Mouse (Mus musculus) forebrain, postnatal 0 days (tissue): Measurements from ENCODE around the gene Bclaf1. TPM values are rescaled to one million over a fixed set of nuclear protein-coding genes. Genes with fewer than 3 reads are reported as not detected.

Source experiments
- ATAC-seq: fragments of 200-750 bp; cut with Nextera tagmentation; 2 replicates; pipeline ENCODE4 v1.8.0; 2017; ENCODE audit warnings: mild to moderate bottlenecking, moderate library complexity
- DNase-seq: peaks from one replicate; pipeline ENCODE4 v3.0.0-alpha.2; 2015
- H3K27ac ChIP-seq: fragments of 300-500 bp; sonication (generic); 2 replicates; pipeline ENCODE4 v1.5.1; 2014; ENCODE audit warnings: low read depth, mild to moderate bottlenecking, antibody characterized with exemption, low read length, moderate library complexity, mixed read lengths
- H3K27me3 ChIP-seq: fragments of 300-500 bp; sonication (generic); 2 replicates; pipeline ENCODE4 v1.6.1; 2014; ENCODE audit warnings: mild to moderate bottlenecking, low read length, mixed read lengths; ENCODE audit not compliant: insufficient read depth
- H3K36me3 ChIP-seq: fragments of 300-500 bp; sonication (generic); 2 replicates; pipeline ENCODE4 v1.6.1; 2014; ENCODE audit warnings: mild to moderate bottlenecking, moderate library complexity; ENCODE audit not compliant: insufficient read depth
- H3K4me1 ChIP-seq: fragments of 300-500 bp; sonication (generic); 2 replicates; pipeline ENCODE4 v1.6.1; 2014; ENCODE audit warnings: antibody characterized with exemption; ENCODE audit not compliant: insufficient read depth
- H3K4me2 ChIP-seq: fragments of 300-500 bp; sonication (generic); 2 replicates; pipeline ENCODE4 v1.6.1; 2014; ENCODE audit warnings: low read depth, mild to moderate bottlenecking, moderate library complexity
- H3K4me3 ChIP-seq: fragments of 300-500 bp; sonication (generic); 2 replicates; pipeline ENCODE4 v1.5.1; 2014; ENCODE audit warnings: low read depth, low read length, mixed read lengths
- H3K9ac ChIP-seq: fragments of 300-500 bp; sonication (generic); 2 replicates; pipeline ENCODE4 v1.6.1; 2014; ENCODE audit warnings: mild to moderate bottlenecking
- H3K9me3 ChIP-seq: fragments of 300-500 bp; sonication (generic); 2 replicates; pipeline ENCODE4 v1.6.1; 2016; ENCODE audit warnings: low read length
- CTCF ChIP-seq: sonication (generic); IDR thresholded peaks from 2 replicates; pipeline ENCODE4 v1.5.1; 2016; ENCODE audit warnings: antibody characterized with exemption, control low read depth, low read depth
- WGBS: fragments of 180-500 bp; shearing (Covaris S2); extraction: QIAGEN DNeasy Blood & Tissue Kit; methylation state at CpG from one replicate; pipeline ENCODE4 v1.1.7; 2014; 5-methylcytosine and 5-hydroxymethylcytosine counted together
- polyA plus RNA-seq: library from polyadenylated mRNA; unstranded; fragments of >200 nt; fragmentation: Nextera tagmentation; extraction: Ambion mirVana; gene quantifications from 2 replicates; pipeline ENCODE4 v1.2.1, GENCODE M21; 2015
- total RNA-seq: library from RNA; depleted of rRNA; stranded (reverse); fragments of >200 nt; gene quantifications from 2 replicates; pipeline ENCODE4 v1.2.3, GENCODE M21; 2014

Bclaf1 gene
- total and polyA plus RNA-seq, 2 experiments from 2014 or later: 101 to 178 TPM

- no peak overlapping the region for H3K4me3 ChIP-seq
- TF ChIP-seq CTCF: peak; percentile 30
- no peak overlapping the region for H3K4me2 ChIP-seq
- H3K27ac ChIP-seq: no peak overlapping the region
- ATAC-seq (no peak), DNase-seq (no peak)
- no peaks in the 10 kb centered on the region for H3K9me3 ChIP-seq
- no peaks in the 10 kb centered on the region for H3K27me3 ChIP-seq
- WGBS: 67% methylated on average over 2 of the region's 2 CpGs
- H3K4me1 ChIP-seq: peaks cover 20% of the 10 kb centered on the region
- no peak overlapping the region for H3K9ac ChIP-seq
- H3K36me3 ChIP-seq: no peaks in the 10 kb centered on the region; the same call in 1 of the 2 replicates
Measured at GRCm38 (mm10) chr10:20314797-20315196, 2.5 kb downstream of the Bclaf1 start.

GRCm38 (mm10) chr10:20317466-20317865, 5.2 kb downstream of the Bclaf1 start:
- no peak for DNase-seq
- 93% methylated on average over 5 of the region's 5 CpGs for WGBS

GRCm38 (mm10) chr10:20326226-20326625, 14.0 kb downstream of the Bclaf1 start:
- Histone ChIP-seq H3K27me3 (no peaks in the 10 kb centered on the region), H3K36me3 (peaks cover 40% of the 10 kb centered on the region)
- no peak for ATAC-seq

More at GRCm38 (mm10) chr10:20317466-20317865, 5.2 kb downstream of the Bclaf1 start:
- no peak for ATAC-seq
- H3K4me3 ChIP-seq: no peak overlapping the region
- no peaks in the 10 kb centered on the region for H3K27me3 ChIP-seq
- H3K36me3 ChIP-seq: peaks cover 1% of the 10 kb centered on the region; the same call in 1 of the 2 replicates
- no peak overlapping the region for H3K9ac ChIP-seq
- H3K9me3 ChIP-seq: no peaks in the 10 kb centered on the region
- H3K4me1 ChIP-seq: peaks cover 10% of the 10 kb centered on the region
- no peak overlapping the region for H3K4me2 ChIP-seq
- no peak overlapping the region for H3K27ac ChIP-seq
- TF ChIP-seq CTCF: no peak

GRCm38 (mm10) chr10:20331262-20331661, 19.0 kb downstream of the Bclaf1 start:
- Histone ChIP-seq H3K4me3 (no peak overlapping the region), H3K36me3 (peaks cover 36% of the 10 kb centered on the region), H3K9me3 (no peaks in the 10 kb centered on the region), H3K27me3 (no peaks in the 10 kb centered on the region), H3K4me2 (no peak overlapping the region), H3K27ac (no peak overlapping the region), H3K9ac (no peak overlapping the region), H3K4me1 (no peaks in the 10 kb centered on the region)
- DNase-seq (no peak), ATAC-seq (no peak)
- WGBS: 91% methylated on average over 2 of the region's 2 CpGs
- TF ChIP-seq CTCF: no peak

More at GRCm38 (mm10) chr10:20326226-20326625, 14.0 kb downstream of the Bclaf1 start:
- H3K9ac ChIP-seq: no peak overlapping the region
- H3K4me2 ChIP-seq: no peak overlapping the region
- no peaks in the 10 kb centered on the region for H3K9me3 ChIP-seq
- no peak overlapping the region for H3K4me3 ChIP-seq
- no peak overlapping the region for H3K27ac ChIP-seq
- TF ChIP-seq CTCF: no peak
- H3K4me1 ChIP-seq: no peaks in the 10 kb centered on the region
- DNase-seq: no peak

- Histone ChIP-seq H3K4me2 (no peak overlapping the region), H3K4me1 (no peaks in the 10 kb centered on the region), H3K27me3 (no peaks in the 10 kb centered on the region), H3K4me3 (no peak overlapping the region), H3K27ac (no peak overlapping the region), H3K36me3 (peaks cover 40% of the 10 kb centered on the region), H3K9ac (no peak overlapping the region), H3K9me3 (no peaks in the 10 kb centered on the region)
- TF ChIP-seq CTCF: no peak
- ATAC-seq: no peak
- no peak for DNase-seq
- 88% methylated on average over 7 of the region's 7 CpGs for WGBS
Measured at GRCm38 (mm10) chr10:20337872-20338271, 25.6 kb downstream of the Bclaf1 start.

- Histone ChIP-seq H3K27me3 (no peaks in the 10 kb centered on the region), H3K4me1 (peaks cover 3% of the 10 kb centered on the region; the same call in 1 of the 2 replicates), H3K4me3 (no peak overlapping the region), H3K36me3 (peaks cover 31% of the 10 kb centered on the region), H3K4me2 (no peak overlapping the region), H3K9ac (no peak overlapping the region), H3K27ac (no peak overlapping the region), H3K9me3 (no peaks in the 10 kb centered on the region)
- WGBS: 82% methylated on average over 1 of the region's 1 CpGs
- DNase-seq: no peak
- no peak for TF ChIP-seq CTCF
- ATAC-seq: no peak
Measured at GRCm38 (mm10) chr10:20345736-20346135, 33.5 kb downstream of the Bclaf1 start.

GRCm38 (mm10) chr10:20347285-20348214, 35.3 kb downstream of the Bclaf1 start, which contains the start of gene Mtfr2:
Mtfr2 (plus strand) TSS chr10:20347770.
- peak; percentile 97 for DNase-seq
- peak within 1 kb of the TSS; percentile 34; the same call in 1 of the 2 replicates for H3K9ac ChIP-seq
- H3K27ac ChIP-seq: no peak within 1 kb of the TSS
- 1% methylated on average over 58 of the region's 58 CpGs for WGBS
- peak within 1 kb of the TSS; percentile 94 for H3K4me2 ChIP-seq
- ATAC-seq: peak; percentile 97
- no peak for TF ChIP-seq CTCF
- no peaks in the 10 kb centered on the region for H3K27me3 ChIP-seq
- peaks cover 28% of the 10 kb centered on the region for H3K36me3 ChIP-seq
- H3K4me1 ChIP-seq: peaks cover 3% of the 10 kb centered on the region; the same call in 1 of the 2 replicates
- H3K9me3 ChIP-seq: no peaks in the 10 kb centered on the region
- peak within 1 kb of the TSS; percentile 40 for H3K4me3 ChIP-seq
